Mouse (Mus musculus): ENCODE results near the gene Itsn1. TPM values are rescaled to one million over a fixed set of nuclear protein-coding genes. Genes with fewer than 3 reads are reported as not detected.

The Itsn1 gene
- polyA plus RNA-seq, 1 experiment from 2014 or later, result 29.6 TPM

DNA sequence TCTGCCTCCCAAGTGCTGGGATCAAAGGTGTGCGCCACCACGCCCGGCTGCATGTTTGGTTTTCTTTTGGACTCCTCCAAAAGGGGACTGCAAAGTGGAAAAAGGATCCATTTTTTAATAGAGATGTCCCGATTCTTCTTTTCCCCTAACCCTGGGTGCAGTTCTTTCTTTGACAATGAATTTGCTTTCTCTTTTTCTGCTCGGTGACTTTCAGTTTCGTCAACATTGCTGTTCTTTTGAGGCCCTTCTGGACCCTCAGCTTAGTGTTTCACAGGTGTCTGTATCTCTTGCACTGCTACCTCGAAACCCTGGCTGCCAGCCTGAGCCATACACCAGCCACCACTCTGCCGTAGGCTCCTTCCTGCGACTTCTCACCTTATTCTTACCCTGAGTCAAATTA is 66.5 kb downstream of the Itsn1 start:
- Histone ChIP-seq H3K9me3 (no peaks in the 10 kb centered on the region), H3K4me2 (no peak overlapping the region), H3K9ac (no peak overlapping the region), H3K4me1 (no peaks in the 10 kb centered on the region), H3K27ac (no peak overlapping the region), H3K36me3 (peaks cover 39% of the 10 kb centered on the region), H3K4me3 (no peak overlapping the region), H3K27me3 (no peaks in the 10 kb centered on the region)
- ATAC-seq (ENCODE audit: insufficient number of reproducible peaks, insufficient read depth, low FRiP score, low TSS enrichment, low read depth), result no peak
- WGBS, result 93% methylated on average over 9 of the region's 9 CpGs

DNA sequence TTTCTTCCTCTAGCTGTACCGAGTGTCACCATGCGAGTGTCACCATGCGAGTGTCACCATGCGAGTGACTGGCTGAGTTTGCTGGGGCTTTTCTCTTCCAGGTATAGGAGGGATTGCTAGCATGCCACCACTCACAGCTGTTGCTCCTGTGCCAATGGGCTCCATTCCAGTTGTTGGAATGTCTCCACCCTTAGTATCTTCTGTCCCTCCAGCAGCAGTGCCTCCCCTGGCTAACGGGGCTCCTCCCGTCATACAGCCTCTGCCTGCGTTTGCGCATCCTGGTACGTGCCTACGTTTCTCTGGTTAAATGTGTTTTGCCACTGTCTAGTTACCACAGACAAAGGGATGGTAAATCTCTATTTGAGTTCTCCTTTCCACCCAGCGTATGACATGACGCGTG is 72.3 kb downstream of the Itsn1 start:
- no peak for ATAC-seq (ENCODE audit: insufficient number of reproducible peaks, insufficient read depth, low FRiP score, low TSS enrichment, low read depth)
- H3K36me3 ChIP-seq, result peaks cover 46% of the 10 kb centered on the region
- H3K9ac ChIP-seq, result no peak overlapping the region
- peaks cover 17% of the 10 kb centered on the region for H3K4me1 ChIP-seq
- H3K9me3 ChIP-seq, result no peaks in the 10 kb centered on the region
- H3K4me2 ChIP-seq, result no peak overlapping the region
- H3K27me3 ChIP-seq, result no peaks in the 10 kb centered on the region
- 94% methylated on average over 13 of the region's 13 CpGs for WGBS
- H3K27ac ChIP-seq, result no peak overlapping the region
- no peak overlapping the region for H3K4me3 ChIP-seq

DNA sequence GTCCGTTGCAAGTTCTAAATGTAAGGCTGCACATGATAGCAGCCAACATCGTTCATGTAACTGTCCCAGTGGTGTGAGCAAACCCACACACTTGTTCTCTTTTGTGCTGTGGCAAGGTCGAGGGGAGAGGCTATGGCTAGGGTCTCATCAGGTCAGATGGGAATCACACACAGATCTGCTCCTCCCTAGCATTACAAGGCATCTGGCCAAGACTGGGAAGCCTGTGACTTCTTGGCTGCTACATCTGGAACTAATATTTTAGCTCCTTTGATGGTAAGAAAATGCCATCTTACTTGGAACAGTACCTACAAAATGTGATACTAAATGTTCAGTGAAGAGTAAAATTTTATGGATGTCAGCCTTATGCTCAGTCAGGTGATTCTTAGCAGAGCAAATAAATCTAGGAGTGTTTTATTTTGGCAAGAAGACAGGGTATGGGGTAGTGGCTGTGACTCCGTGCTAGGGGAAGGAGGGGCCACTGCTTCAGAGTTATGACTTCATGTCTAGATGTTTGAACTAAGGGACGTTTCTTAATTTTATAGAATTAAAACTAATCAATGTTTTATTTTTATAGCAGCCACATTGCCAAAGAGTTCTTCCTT is 73.5 kb downstream of the Itsn1 start:
- no peak for ATAC-seq (ENCODE audit: insufficient number of reproducible peaks, insufficient read depth, low FRiP score, low TSS enrichment, low read depth)
- 34% methylated on average over 5 of the region's 5 CpGs for WGBS

DNA sequence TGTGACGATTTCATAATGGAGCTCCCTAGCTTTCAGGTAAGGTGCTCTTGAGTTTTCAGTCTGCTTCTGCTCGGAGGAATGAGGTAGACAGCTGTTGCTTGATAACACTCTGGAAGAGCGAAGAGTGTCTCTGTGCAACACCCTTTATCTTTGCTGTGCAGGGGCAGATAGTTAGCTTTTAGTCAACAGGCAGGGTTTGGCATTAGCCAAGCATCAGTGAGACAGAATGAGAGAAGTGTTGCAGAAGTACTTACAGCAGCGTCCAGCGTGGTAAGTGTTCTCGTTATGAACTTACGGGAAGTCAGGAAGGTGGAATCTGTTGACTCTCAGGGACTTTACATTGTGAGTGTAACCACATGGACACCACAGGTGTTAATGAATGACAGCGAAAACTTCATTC is 75.3 kb downstream of the Itsn1 start:
- H3K4me3 ChIP-seq, result no peak overlapping the region
- WGBS, result 86% methylated on average over 8 of the region's 8 CpGs
- no peaks in the 10 kb centered on the region for H3K27me3 ChIP-seq
- no peak for ATAC-seq (ENCODE audit: insufficient number of reproducible peaks, insufficient read depth, low FRiP score, low TSS enrichment, low read depth)
- H3K27ac ChIP-seq, result no peak overlapping the region
- H3K4me1 ChIP-seq, result peaks cover 17% of the 10 kb centered on the region
- no peak overlapping the region for H3K9ac ChIP-seq
- no peak overlapping the region for H3K4me2 ChIP-seq
- no peaks in the 10 kb centered on the region for H3K9me3 ChIP-seq
- H3K36me3 ChIP-seq, result peaks cover 44% of the 10 kb centered on the region

More for the DNA sequence above, 73.5 kb downstream of the Itsn1 start:
- no peak overlapping the region; the same call in 1 of the 2 replicates for H3K27ac ChIP-seq
- H3K4me2 ChIP-seq, result no peak overlapping the region
- H3K36me3 ChIP-seq, result peaks cover 41% of the 10 kb centered on the region
- no peak overlapping the region for H3K4me3 ChIP-seq
- H3K27me3 ChIP-seq, result no peaks in the 10 kb centered on the region
- H3K4me1 ChIP-seq, result peaks cover 17% of the 10 kb centered on the region
- no peak overlapping the region for H3K9ac ChIP-seq
- H3K9me3 ChIP-seq, result no peaks in the 10 kb centered on the region

GRCm38 (mm10) chr16:91804831-91805230 is 75.8 kb downstream of the Itsn1 start:
- Histone ChIP-seq H3K9me3 (no peaks in the 10 kb centered on the region), H3K27me3 (no peaks in the 10 kb centered on the region), H3K4me1 (peaks cover 17% of the 10 kb centered on the region), H3K4me3 (no peak overlapping the region), H3K9ac (no peak overlapping the region), H3K36me3 (peaks cover 48% of the 10 kb centered on the region), H3K27ac (no peak overlapping the region), H3K4me2 (no peak overlapping the region)
- 37% methylated on average over 5 of the region's 5 CpGs for WGBS
- no peak for ATAC-seq (ENCODE audit: insufficient number of reproducible peaks, insufficient read depth, low FRiP score, low TSS enrichment, low read depth)

DNA sequence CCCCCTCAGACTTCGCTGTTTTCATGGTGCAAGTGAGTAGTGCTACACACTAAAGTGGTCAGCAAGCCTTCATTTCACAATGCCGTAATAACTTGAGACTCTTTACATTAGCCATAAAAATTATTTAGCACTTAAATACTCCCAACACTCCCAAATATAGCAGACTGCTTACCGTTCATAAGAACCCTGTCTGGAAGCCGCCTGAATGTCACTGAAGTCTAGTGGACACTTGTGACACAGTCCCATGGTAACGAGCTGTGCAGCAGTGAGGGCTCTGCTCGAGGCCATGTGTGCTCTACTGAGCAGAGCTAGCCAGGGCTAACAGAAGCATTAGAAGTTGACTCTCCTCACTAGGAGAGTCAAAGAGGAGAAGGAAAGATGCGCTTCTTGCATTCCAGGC is 81.2 kb downstream of the Itsn1 start:
- H3K9me3 ChIP-seq, result no peaks in the 10 kb centered on the region
- H3K9ac ChIP-seq, result no peak overlapping the region
- no peaks in the 10 kb centered on the region for H3K4me1 ChIP-seq
- 89% methylated on average over 7 of the region's 7 CpGs for WGBS
- ATAC-seq (ENCODE audit: insufficient number of reproducible peaks, insufficient read depth, low FRiP score, low TSS enrichment, low read depth), result no peak
- H3K27me3 ChIP-seq, result no peaks in the 10 kb centered on the region
- no peak overlapping the region for H3K27ac ChIP-seq
- H3K4me3 ChIP-seq, result no peak overlapping the region
- no peak overlapping the region for H3K4me2 ChIP-seq
- H3K36me3 ChIP-seq, result peaks cover 55% of the 10 kb centered on the region

DNA sequence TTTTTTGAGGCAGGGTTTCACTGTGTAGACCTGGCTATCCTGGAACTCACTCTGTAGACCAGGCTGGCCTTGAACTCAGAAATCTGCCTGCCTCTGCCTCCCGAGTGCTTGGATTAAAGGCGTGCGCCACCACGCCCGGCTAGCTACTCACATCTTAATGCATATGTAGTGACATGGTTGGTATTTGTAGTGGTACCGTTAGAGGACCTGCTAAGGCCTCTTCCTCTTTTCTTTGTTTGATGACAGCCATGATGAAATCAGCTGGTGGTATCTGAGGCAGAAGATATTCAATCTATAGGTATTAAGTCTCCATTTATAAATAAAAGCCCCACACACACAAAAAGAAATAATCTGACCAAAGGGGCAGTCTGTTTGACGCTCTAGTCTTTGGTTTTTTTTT is 82.3 kb downstream of the Itsn1 start:
- H3K4me3 ChIP-seq, result no peak overlapping the region
- no peak overlapping the region for H3K27ac ChIP-seq
- no peaks in the 10 kb centered on the region for H3K4me1 ChIP-seq
- ATAC-seq (ENCODE audit: insufficient number of reproducible peaks, insufficient read depth, low FRiP score, low TSS enrichment, low read depth), result no peak
- no peaks in the 10 kb centered on the region for H3K9me3 ChIP-seq
- WGBS, result 95% methylated on average over 7 of the region's 7 CpGs
- H3K4me2 ChIP-seq, result no peak overlapping the region
- peaks cover 57% of the 10 kb centered on the region for H3K36me3 ChIP-seq
- H3K27me3 ChIP-seq, result no peaks in the 10 kb centered on the region
- H3K9ac ChIP-seq, result no peak overlapping the region

- Histone ChIP-seq H3K27ac (no peak overlapping the region), H3K36me3 (peaks cover 60% of the 10 kb centered on the region), H3K27me3 (no peaks in the 10 kb centered on the region), H3K4me1 (no peaks in the 10 kb centered on the region), H3K4me2 (no peak overlapping the region), H3K9me3 (no peaks in the 10 kb centered on the region), H3K4me3 (no peak overlapping the region), H3K9ac (no peak overlapping the region)
- 78% methylated on average over 9 of the region's 9 CpGs for WGBS
- no peak for ATAC-seq (ENCODE audit: insufficient number of reproducible peaks, insufficient read depth, low FRiP score, low TSS enrichment, low read depth)
Measured at GRCm38 (mm10) chr16:91811876-91812275, 82.8 kb downstream of the Itsn1 start.

DNA sequence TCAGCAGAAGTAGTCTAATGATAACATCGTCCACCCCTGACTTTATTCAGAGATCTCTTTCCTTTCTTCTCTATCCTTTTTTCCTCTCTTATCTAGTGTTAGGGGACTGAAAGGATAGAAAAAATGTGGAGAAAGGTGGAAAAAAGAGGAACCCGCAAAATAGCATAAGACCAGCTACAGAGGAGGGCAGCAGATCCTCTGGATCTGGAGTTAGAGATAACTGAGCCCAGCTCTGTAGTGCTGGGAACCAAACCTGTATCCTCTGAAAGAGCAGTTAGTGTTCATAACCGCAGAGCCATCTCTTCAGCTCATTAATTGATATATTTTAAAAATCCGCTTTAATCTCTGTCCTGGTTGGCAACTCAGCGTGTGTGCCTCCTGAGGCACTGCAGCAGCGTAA is 84.5 kb downstream of the Itsn1 start:
- no peak overlapping the region for H3K4me3 ChIP-seq
- no peak overlapping the region for H3K27ac ChIP-seq
- 83% methylated on average over 6 of the region's 6 CpGs for WGBS
- no peak overlapping the region for H3K4me2 ChIP-seq
- H3K9me3 ChIP-seq, result no peaks in the 10 kb centered on the region
- peaks cover 75% of the 10 kb centered on the region for H3K36me3 ChIP-seq
- H3K9ac ChIP-seq, result no peak overlapping the region
- H3K4me1 ChIP-seq, result no peaks in the 10 kb centered on the region
- ATAC-seq (ENCODE audit: insufficient number of reproducible peaks, insufficient read depth, low FRiP score, low TSS enrichment, low read depth), result no peak
- H3K27me3 ChIP-seq, result no peaks in the 10 kb centered on the region

GRCm38 (mm10) chr16:91815067-91815466 is 86.0 kb downstream of the Itsn1 start:
- no peak overlapping the region for H3K4me2 ChIP-seq
- H3K4me3 ChIP-seq, result no peak overlapping the region
- no peaks in the 10 kb centered on the region for H3K27me3 ChIP-seq
- peaks cover 80% of the 10 kb centered on the region for H3K36me3 ChIP-seq
- H3K4me1 ChIP-seq, result no peaks in the 10 kb centered on the region
- no peak for ATAC-seq (ENCODE audit: insufficient number of reproducible peaks, insufficient read depth, low FRiP score, low TSS enrichment, low read depth)
- H3K9me3 ChIP-seq, result no peaks in the 10 kb centered on the region
- H3K27ac ChIP-seq, result no peak overlapping the region
- no peak overlapping the region for H3K9ac ChIP-seq
- 90% methylated on average over 3 of the region's 3 CpGs for WGBS

- no peak for ATAC-seq (ENCODE audit: insufficient number of reproducible peaks, insufficient read depth, low FRiP score, low TSS enrichment, low read depth)
- Histone ChIP-seq H3K9me3 (no peaks in the 10 kb centered on the region), H3K9ac (no peak overlapping the region), H3K36me3 (peaks cover 75% of the 10 kb centered on the region), H3K27me3 (no peaks in the 10 kb centered on the region), H3K4me3 (no peak overlapping the region), H3K4me1 (no peaks in the 10 kb centered on the region), H3K4me2 (no peak overlapping the region), H3K27ac (no peak overlapping the region)
- WGBS, result 81% methylated on average over 8 of the region's 8 CpGs
Measured at GRCm38 (mm10) chr16:91820299-91820698, 91.2 kb downstream of the Itsn1 start.

- H3K36me3 ChIP-seq, result peaks cover 62% of the 10 kb centered on the region
- H3K27me3 ChIP-seq, result no peaks in the 10 kb centered on the region
- peaks cover 6% of the 10 kb centered on the region for H3K4me1 ChIP-seq
- H3K9ac ChIP-seq, result no peak overlapping the region
- no peak overlapping the region for H3K4me3 ChIP-seq
- H3K9me3 ChIP-seq, result no peaks in the 10 kb centered on the region
- WGBS, result 82% methylated on average over 7 of the region's 7 CpGs
- no peak overlapping the region for H3K4me2 ChIP-seq
- ATAC-seq (ENCODE audit: insufficient number of reproducible peaks, insufficient read depth, low FRiP score, low TSS enrichment, low read depth), result no peak
- H3K27ac ChIP-seq, result no peak overlapping the region
Measured at GRCm38 (mm10) chr16:91822325-91822724, 93.2 kb downstream of the Itsn1 start.

Data from embryonic facial prominence, embryonic 13.5 days (tissue).